Mouse (Mus musculus): ENCODE results near the gene Actr6. TPM values are rescaled to one million over a fixed set of nuclear protein-coding genes. Genes with fewer than 3 reads are reported as not detected.

Actr6 gene
- 18.7 and 21.5 TPM in 2 replicates for polyA plus RNA-seq (2015; fragmentation: Nextera tagmentation; extraction: Ambion mirVana)

- Histone ChIP-seq H3K27me3 (replicated peaks; ENCODE audit: control insufficient read depth, insufficient read depth, low read length) (no peaks in the 10 kb centered on the region), H3K9me3 (ENCODE audit: control insufficient read depth, low read length) (no peaks in the 10 kb centered on the region), H3K4me2 (ENCODE audit: low read depth, low read length) (peak within 1 kb of the TSS; percentile 78), H3K27ac (ENCODE audit: low read length) (peak within 1 kb of the TSS; percentile 54; the same call in 1 of the 2 replicates), H3K36me3 (ENCODE audit: control insufficient read depth, insufficient read depth, low read length) (no peaks in the 10 kb centered on the region), H3K4me3 (ENCODE audit: low read length) (peak within 1 kb of the TSS; percentile 76), H3K9ac (ENCODE audit: low read depth, low read length) (peak within 1 kb of the TSS; percentile 70), H3K4me1 (ENCODE audit: control insufficient read depth, insufficient read depth, low read length) (peaks cover 11% of the 10 kb centered on the region)
- peak; percentile 99 for ATAC-seq
- WGBS = under 1% methylated on average over 49 of the region's 49 CpGs
Observed at GRCm38 (mm10) chr10:89732001-89732794, at the start of gene Actr6. Gene Actr6 (minus strand): TSS chr10:89732295.

- H3K27ac ChIP-seq (ENCODE audit: low read length) = no peak overlapping the region
- 94% methylated on average over 6 of the region's 6 CpGs for WGBS
- H3K4me1 ChIP-seq (ENCODE audit: control insufficient read depth, insufficient read depth, low read length) = no peaks in the 10 kb centered on the region
- H3K9me3 ChIP-seq (ENCODE audit: control insufficient read depth, low read length) = no peaks in the 10 kb centered on the region
- no peak for ATAC-seq
- no peak overlapping the region for H3K4me2 ChIP-seq (ENCODE audit: low read depth, low read length)
- no peak overlapping the region for H3K4me3 ChIP-seq (ENCODE audit: low read length)
- H3K9ac ChIP-seq (ENCODE audit: low read depth, low read length) = no peak overlapping the region
- H3K36me3 ChIP-seq (ENCODE audit: control insufficient read depth, insufficient read depth, low read length) = no peaks in the 10 kb centered on the region
- no peaks in the 10 kb centered on the region for H3K27me3 ChIP-seq (replicated peaks; ENCODE audit: control insufficient read depth, insufficient read depth, low read length)
Observed at GRCm38 (mm10) chr10:89776029-89776428, 43.9 kb upstream of the Actr6 start.

GRCm38 (mm10) chr10:89771894-89772293 is 39.8 kb upstream of the Actr6 start:
- H3K9ac ChIP-seq (ENCODE audit: low read depth, low read length) = no peak overlapping the region
- H3K4me3 ChIP-seq (ENCODE audit: low read length) = no peak overlapping the region
- WGBS = 47% methylated on average over 2 of the region's 2 CpGs
- no peaks in the 10 kb centered on the region for H3K9me3 ChIP-seq (ENCODE audit: control insufficient read depth, low read length)
- no peaks in the 10 kb centered on the region for H3K27me3 ChIP-seq (replicated peaks; ENCODE audit: control insufficient read depth, insufficient read depth, low read length)
- peaks cover 12% of the 10 kb centered on the region for H3K4me1 ChIP-seq (ENCODE audit: control insufficient read depth, insufficient read depth, low read length)
- H3K27ac ChIP-seq (ENCODE audit: low read length) = no peak overlapping the region
- no peak overlapping the region for H3K4me2 ChIP-seq (ENCODE audit: low read depth, low read length)
- no peak for ATAC-seq
- H3K36me3 ChIP-seq (ENCODE audit: control insufficient read depth, insufficient read depth, low read length) = no peaks in the 10 kb centered on the region

- no peak overlapping the region for H3K4me3 ChIP-seq (ENCODE audit: low read length)
- WGBS = 45% methylated on average over 4 of the region's 4 CpGs
- H3K4me2 ChIP-seq (ENCODE audit: low read depth, low read length) = 0 out of 2 replicates have a peak overlapping the region, but pooled peaks have one; percentile 13
- H3K27me3 ChIP-seq (replicated peaks; ENCODE audit: control insufficient read depth, insufficient read depth, low read length) = no peaks in the 10 kb centered on the region
- H3K4me1 ChIP-seq (ENCODE audit: control insufficient read depth, insufficient read depth, low read length) = peaks cover 15% of the 10 kb centered on the region
- H3K9ac ChIP-seq (ENCODE audit: low read depth, low read length) = no peak overlapping the region
- peak overlapping the region; percentile 3 for H3K27ac ChIP-seq (ENCODE audit: low read length)
- H3K9me3 ChIP-seq (ENCODE audit: control insufficient read depth, low read length) = no peaks in the 10 kb centered on the region
- no peaks in the 10 kb centered on the region for H3K36me3 ChIP-seq (ENCODE audit: control insufficient read depth, insufficient read depth, low read length)
- ATAC-seq = peak; percentile 81
Observed at GRCm38 (mm10) chr10:89769096-89769495, 37.0 kb upstream of the Actr6 start.

GRCm38 (mm10) chr10:89768352-89769020 is 36.4 kb upstream of the Actr6 start:
- H3K9ac ChIP-seq (ENCODE audit: low read depth, low read length) = no peak overlapping the region
- H3K36me3 ChIP-seq (ENCODE audit: control insufficient read depth, insufficient read depth, low read length) = no peaks in the 10 kb centered on the region
- H3K27me3 ChIP-seq (replicated peaks; ENCODE audit: control insufficient read depth, insufficient read depth, low read length) = no peaks in the 10 kb centered on the region
- no peak overlapping the region for H3K4me3 ChIP-seq (ENCODE audit: low read length)
- ATAC-seq = peak; percentile 81
- WGBS = 61% methylated on average over 7 of the region's 7 CpGs
- peak overlapping the region; percentile 3 for H3K27ac ChIP-seq (ENCODE audit: low read length)
- H3K9me3 ChIP-seq (ENCODE audit: control insufficient read depth, low read length) = no peaks in the 10 kb centered on the region
- H3K4me1 ChIP-seq (ENCODE audit: control insufficient read depth, insufficient read depth, low read length) = peaks cover 15% of the 10 kb centered on the region
- peak overlapping the region; percentile 13 for H3K4me2 ChIP-seq (ENCODE audit: low read depth, low read length)

GRCm38 (mm10) chr10:89765790-89766714 is 34.0 kb upstream of the Actr6 start:
- no peaks in the 10 kb centered on the region for H3K27me3 ChIP-seq (replicated peaks; ENCODE audit: control insufficient read depth, insufficient read depth, low read length)
- no peak for ATAC-seq
- H3K4me1 ChIP-seq (ENCODE audit: control insufficient read depth, insufficient read depth, low read length) = peaks cover 15% of the 10 kb centered on the region
- H3K36me3 ChIP-seq (ENCODE audit: control insufficient read depth, insufficient read depth, low read length) = no peaks in the 10 kb centered on the region
- H3K4me2 ChIP-seq (ENCODE audit: low read depth, low read length) = no peak overlapping the region
- H3K4me3 ChIP-seq (ENCODE audit: low read length) = no peak overlapping the region
- WGBS = 79% methylated on average over 11 of the region's 11 CpGs
- H3K27ac ChIP-seq (ENCODE audit: low read length) = no peak overlapping the region
- no peak overlapping the region for H3K9ac ChIP-seq (ENCODE audit: low read depth, low read length)
- no peaks in the 10 kb centered on the region for H3K9me3 ChIP-seq (ENCODE audit: control insufficient read depth, low read length)

GRCm38 (mm10) chr10:89764457-89765121 is 32.5 kb upstream of the Actr6 start:
- H3K36me3 ChIP-seq (ENCODE audit: control insufficient read depth, insufficient read depth, low read length) = no peaks in the 10 kb centered on the region
- H3K4me2 ChIP-seq (ENCODE audit: low read depth, low read length) = no peak overlapping the region
- no peak overlapping the region for H3K4me3 ChIP-seq (ENCODE audit: low read length)
- no peaks in the 10 kb centered on the region for H3K9me3 ChIP-seq (ENCODE audit: control insufficient read depth, low read length)
- 73% methylated on average over 9 of the region's 9 CpGs for WGBS
- H3K4me1 ChIP-seq (ENCODE audit: control insufficient read depth, insufficient read depth, low read length) = peaks cover 9% of the 10 kb centered on the region
- H3K27me3 ChIP-seq (replicated peaks; ENCODE audit: control insufficient read depth, insufficient read depth, low read length) = no peaks in the 10 kb centered on the region
- H3K9ac ChIP-seq (ENCODE audit: low read depth, low read length) = no peak overlapping the region
- no peak for ATAC-seq
- H3K27ac ChIP-seq (ENCODE audit: low read length) = no peak overlapping the region

- Histone ChIP-seq H3K4me3 (ENCODE audit: low read length) (no peak overlapping the region), H3K27ac (ENCODE audit: low read length) (no peak overlapping the region), H3K36me3 (ENCODE audit: control insufficient read depth, insufficient read depth, low read length) (no peaks in the 10 kb centered on the region), H3K9me3 (ENCODE audit: control insufficient read depth, low read length) (no peaks in the 10 kb centered on the region), H3K27me3 (replicated peaks; ENCODE audit: control insufficient read depth, insufficient read depth, low read length) (no peaks in the 10 kb centered on the region), H3K4me2 (ENCODE audit: low read depth, low read length) (no peak overlapping the region), H3K4me1 (ENCODE audit: control insufficient read depth, insufficient read depth, low read length) (peaks cover 2% of the 10 kb centered on the region; the same call in 1 of the 2 replicates), H3K9ac (ENCODE audit: low read depth, low read length) (no peak overlapping the region)
- 88% methylated on average over 5 of the region's 5 CpGs for WGBS
- ATAC-seq = no peak
Observed at GRCm38 (mm10) chr10:89760772-89761171, 28.7 kb upstream of the Actr6 start.

Data from intestine, embryonic 16.5 days (tissue).